Mouse (Mus musculus) spleen, adult 2 months (tissue): ENCODE measurements around the gene Tmem151b.

Source experiments
- CTCF ChIP-seq: fragments of 200-500 bp; IDR thresholded peaks from 2 replicates; pipeline ENCODE4 v1.5.1; 2011; ENCODE audit warnings: mild to moderate bottlenecking, inconsistent platforms; ENCODE audit not compliant: insufficient read depth, insufficient read length, insufficient replicate concordance; ENCODE audit errors: extremely low read depth
- POLR2A ChIP-seq: fragments of 200-500 bp; IDR thresholded peaks from 2 replicates; pipeline ENCODE4 v1.6.1; 2011; ENCODE audit warnings: low read depth, low read length, inconsistent platforms

- no peak for TF ChIP-seq POLR2A
- no peak for TF ChIP-seq CTCF
Observed at GRCm38 (mm10) chr17:45569999-45570398, 20.5 kb upstream of the Tmem151b start.
